Mouse (Mus musculus): ENCODE data around the gene Rab25. TPM values are rescaled to one million over a fixed set of nuclear protein-coding genes. Genes with fewer than 3 reads are reported as not detected.

Rab25 gene
- polyA plus RNA-seq, 1 experiment = 9.3 TPM

GRCm38 (mm10) chr3:88512896-88513545 is 35.1 kb downstream of the Rab25 start:
- Histone ChIP-seq H3K27me3 (ENCODE audit: control insufficient read depth, insufficient read depth, low read length) (no peaks in the 10 kb centered on the region), H3K4me1 (replicated peaks; ENCODE audit: control insufficient read depth, insufficient read depth, low read length) (peaks cover 65% of the 10 kb centered on the region), H3K4me3 (ENCODE audit: control insufficient read depth, insufficient read depth, low read length) (no peak overlapping the region), H3K27ac (ENCODE audit: control insufficient read depth, insufficient read depth, low read length) (no peak overlapping the region; the same call in 1 of the 2 replicates), H3K36me3 (ENCODE audit: control insufficient read depth, insufficient read depth, low read length) (no peaks in the 10 kb centered on the region)
- no peak for DNase-seq
- 37% methylated on average over 12 of the region's 15 CpGs for WGBS
- TF ChIP-seq POLR2A (IDR thresholded peaks at IDR 0.05; ENCODE audit: control insufficient read depth, extremely low read depth, insufficient read depth, low read length, poor library complexity) = no peak
- TF ChIP-seq CTCF (IDR thresholded peaks at IDR 0.05; ENCODE audit: borderline replicate concordance, control insufficient read depth, extremely low read depth, insufficient read depth, low read length, poor library complexity) = no peak

- Histone ChIP-seq H3K4me1 (replicated peaks; ENCODE audit: control insufficient read depth, insufficient read depth, low read length) (peaks cover 66% of the 10 kb centered on the region), H3K36me3 (ENCODE audit: control insufficient read depth, insufficient read depth, low read length) (no peaks in the 10 kb centered on the region), H3K4me3 (ENCODE audit: control insufficient read depth, insufficient read depth, low read length) (no peak overlapping the region), H3K27me3 (ENCODE audit: control insufficient read depth, insufficient read depth, low read length) (no peaks in the 10 kb centered on the region), H3K27ac (ENCODE audit: control insufficient read depth, insufficient read depth, low read length) (no peak overlapping the region; the same call in 1 of the 2 replicates)
- WGBS = 60% methylated on average over 6 of the region's 6 CpGs
- TF ChIP-seq POLR2A (IDR thresholded peaks at IDR 0.05; ENCODE audit: control insufficient read depth, extremely low read depth, insufficient read depth, low read length, poor library complexity) (no peak), CTCF (IDR thresholded peaks at IDR 0.05; ENCODE audit: borderline replicate concordance, control insufficient read depth, extremely low read depth, insufficient read depth, low read length, poor library complexity) (no peak)
- no peak for DNase-seq
Observed at GRCm38 (mm10) chr3:88512141-88512895, 35.8 kb downstream of the Rab25 start.

- Histone ChIP-seq H3K27me3 (ENCODE audit: control insufficient read depth, insufficient read depth, low read length) (no peaks in the 10 kb centered on the region), H3K4me3 (ENCODE audit: control insufficient read depth, insufficient read depth, low read length) (no peak overlapping the region), H3K36me3 (ENCODE audit: control insufficient read depth, insufficient read depth, low read length) (no peaks in the 10 kb centered on the region), H3K4me1 (replicated peaks; ENCODE audit: control insufficient read depth, insufficient read depth, low read length) (peaks cover 70% of the 10 kb centered on the region), H3K27ac (ENCODE audit: control insufficient read depth, insufficient read depth, low read length) (no peak overlapping the region)
- no peak for DNase-seq
- 23% methylated on average over 4 of the region's 4 CpGs for whole genome bisulfite sequencing
- no peak for TF ChIP-seq POLR2A (IDR thresholded peaks at IDR 0.05; ENCODE audit: control insufficient read depth, extremely low read depth, insufficient read depth, low read length, poor library complexity)
- 0 out of 2 replicates have a peak, but pooled peaks have one; percentile 13 for TF ChIP-seq CTCF (IDR thresholded peaks at IDR 0.05; ENCODE audit: borderline replicate concordance, control insufficient read depth, extremely low read depth, insufficient read depth, low read length, poor library complexity)
Observed at GRCm38 (mm10) chr3:88511559-88511958, 36.5 kb downstream of the Rab25 start.

GRCm38 (mm10) chr3:88510421-88511289 is 37.4 kb downstream of the Rab25 start:
- Histone ChIP-seq H3K4me3 (ENCODE audit: control insufficient read depth, insufficient read depth, low read length) (no peak overlapping the region), H3K27ac (ENCODE audit: control insufficient read depth, insufficient read depth, low read length) (peak overlapping the region; percentile 27; the same call in 1 of the 2 replicates), H3K27me3 (ENCODE audit: control insufficient read depth, insufficient read depth, low read length) (no peaks in the 10 kb centered on the region), H3K4me1 (replicated peaks; ENCODE audit: control insufficient read depth, insufficient read depth, low read length) (peaks cover 66% of the 10 kb centered on the region), H3K36me3 (ENCODE audit: control insufficient read depth, insufficient read depth, low read length) (no peaks in the 10 kb centered on the region)
- DNase-seq = no peak
- TF ChIP-seq CTCF (IDR thresholded peaks at IDR 0.05; ENCODE audit: borderline replicate concordance, control insufficient read depth, extremely low read depth, insufficient read depth, low read length, poor library complexity) (no peak), POLR2A (IDR thresholded peaks at IDR 0.05; ENCODE audit: control insufficient read depth, extremely low read depth, insufficient read depth, low read length, poor library complexity) (no peak)
- WGBS = 22% methylated on average over 13 of the region's 13 CpGs

GRCm38 (mm10) chr3:88509692-88510420 is 38.2 kb downstream of the Rab25 start, which contains the start of gene Lmna:
TSS of gene Lmna (minus strand) at chr3:88509956.
- DNase-seq = peak; percentile 94
- H3K4me3 ChIP-seq (ENCODE audit: control insufficient read depth, insufficient read depth, low read length) = peak within 1 kb of the TSS; percentile 38
- no peaks in the 10 kb centered on the region for H3K36me3 ChIP-seq (ENCODE audit: control insufficient read depth, insufficient read depth, low read length)
- WGBS = under 1% methylated on average over 31 of the region's 31 CpGs
- peaks cover 64% of the 10 kb centered on the region for H3K4me1 ChIP-seq (replicated peaks; ENCODE audit: control insufficient read depth, insufficient read depth, low read length)
- TF ChIP-seq CTCF (IDR thresholded peaks at IDR 0.05; ENCODE audit: borderline replicate concordance, control insufficient read depth, extremely low read depth, insufficient read depth, low read length, poor library complexity) (no peak; the same call in 1 of the 2 replicates), POLR2A (IDR thresholded peaks at IDR 0.05; ENCODE audit: control insufficient read depth, extremely low read depth, insufficient read depth, low read length, poor library complexity) (peak; percentile 65)
- H3K27ac ChIP-seq (ENCODE audit: control insufficient read depth, insufficient read depth, low read length) = peak within 1 kb of the TSS; percentile 83
- no peaks in the 10 kb centered on the region for H3K27me3 ChIP-seq (ENCODE audit: control insufficient read depth, insufficient read depth, low read length)

Data from thymus, adult 2 months (tissue).